Mouse (Mus musculus) stomach, embryonic 15.5 days (tissue): ENCODE measurements around the gene Nhlrc2. TPM values are rescaled to one million over a fixed set of nuclear protein-coding genes. Genes with fewer than 3 reads are reported as not detected.

Experiments used
- ATAC-seq: fragments of 200-750 bp; cut with Nextera tagmentation; 2 replicates; pipeline ENCODE4 v1.8.0; 2017; ENCODE audit warnings: low read depth, moderate number of reproducible peaks, moderate TSS enrichment; ENCODE audit not compliant: insufficient read depth, low FRiP score
- H3K27ac ChIP-seq: fragments of 300-500 bp; sonication (generic); 2 replicates; pipeline ENCODE4 v1.5.1; 2015; ENCODE audit warnings: mild to moderate bottlenecking, inconsistent platforms
- H3K27me3 ChIP-seq: fragments of 300-500 bp; sonication (generic); replicated peaks from 2 replicates; pipeline ENCODE4 v1.6.1; 2015; ENCODE audit warnings: inconsistent platforms
- H3K36me3 ChIP-seq: fragments of 300-500 bp; sonication (generic); 2 replicates; pipeline ENCODE4 v1.6.1; 2015; ENCODE audit warnings: inconsistent platforms
- H3K4me1 ChIP-seq: fragments of 300-500 bp; sonication (generic); 2 replicates; pipeline ENCODE4 v1.6.1; 2015; ENCODE audit warnings: inconsistent platforms
- H3K4me2 ChIP-seq: fragments of 300-500 bp; sonication (generic); 2 replicates; pipeline ENCODE4 v1.6.1; 2015; ENCODE audit warnings: mild to moderate bottlenecking, inconsistent platforms
- H3K4me3 ChIP-seq: fragments of 300-500 bp; sonication (generic); replicated peaks from 2 replicates; pipeline ENCODE4 v1.5.1; 2015; ENCODE audit warnings: inconsistent platforms
- H3K9ac ChIP-seq: fragments of 300-500 bp; sonication (generic); 2 replicates; pipeline ENCODE4 v1.6.1; 2015; ENCODE audit warnings: inconsistent platforms
- H3K9me3 ChIP-seq: fragments of 300-500 bp; sonication (generic); 2 replicates; pipeline ENCODE4 v1.6.1; 2016; ENCODE audit warnings: inconsistent platforms
- WGBS: fragments of 180-500 bp; shearing (Covaris S2); methylation state at CpG from one replicate; pipeline ENCODE4 v1.1.7; 2015; 5-methylcytosine and 5-hydroxymethylcytosine counted together
- polyA plus RNA-seq: library from polyadenylated mRNA; unstranded; fragments of >200 nt; fragmentation: Nextera tagmentation; extraction: Ambion mirVana; gene quantifications from 2 replicates; pipeline ENCODE4 v1.2.1, GENCODE M21; 2015

Nhlrc2 gene
- polyA plus RNA-seq, 1 experiment from 2014 or later, result 16.6 TPM

GRCm38 (mm10) chr19:56589455-56589854, 41.4 kb downstream of the Nhlrc2 start:
- Histone ChIP-seq H3K9ac (no peak overlapping the region), H3K4me1 (no peaks in the 10 kb centered on the region; the same call in 1 of the 2 replicates), H3K27ac (no peak overlapping the region), H3K27me3 (no peaks in the 10 kb centered on the region), H3K9me3 (no peaks in the 10 kb centered on the region), H3K4me3 (no peak overlapping the region), H3K4me2 (no peak overlapping the region), H3K36me3 (peaks cover 39% of the 10 kb centered on the region)
- 95% methylated on average over 5 of the region's 5 CpGs for WGBS
- ATAC-seq, result no peak

DNA sequence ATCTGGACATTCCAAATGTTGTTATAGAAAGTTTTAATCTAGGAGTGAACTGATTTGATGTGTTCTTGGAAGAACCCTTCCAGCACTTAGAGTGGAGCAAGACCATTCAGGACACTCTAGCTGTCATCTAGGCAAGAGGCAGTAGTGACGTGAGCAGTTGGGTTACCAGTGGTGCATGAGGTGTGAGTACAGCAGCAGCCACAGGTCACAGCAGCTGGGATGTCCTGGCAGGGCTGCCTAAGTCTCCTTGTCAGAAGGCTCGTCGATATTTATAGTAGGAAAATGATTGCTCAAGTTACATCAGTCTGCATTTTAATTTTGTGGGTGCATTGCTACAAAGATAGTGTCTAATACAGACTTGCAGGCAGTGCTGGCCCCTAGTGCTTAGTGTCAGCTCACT, 42.2 kb downstream of the Nhlrc2 start:
- Histone ChIP-seq H3K4me3 (no peak overlapping the region), H3K27ac (no peak overlapping the region), H3K27me3 (no peaks in the 10 kb centered on the region), H3K4me1 (no peaks in the 10 kb centered on the region; the same call in 1 of the 2 replicates), H3K36me3 (peaks cover 46% of the 10 kb centered on the region), H3K9ac (no peak overlapping the region), H3K4me2 (no peak overlapping the region), H3K9me3 (no peaks in the 10 kb centered on the region)
- 91% methylated on average over 3 of the region's 3 CpGs for WGBS
- ATAC-seq, result no peak

- Histone ChIP-seq H3K36me3 (peaks cover 59% of the 10 kb centered on the region), H3K4me1 (no peaks in the 10 kb centered on the region; the same call in 1 of the 2 replicates), H3K27ac (no peak overlapping the region; the same call in 1 of the 2 replicates), H3K9me3 (no peaks in the 10 kb centered on the region), H3K27me3 (no peaks in the 10 kb centered on the region), H3K9ac (no peak overlapping the region), H3K4me2 (no peak overlapping the region), H3K4me3 (no peak overlapping the region)
- 75% methylated on average over 9 of the region's 9 CpGs for WGBS
- no peak for ATAC-seq
Observed at GRCm38 (mm10) chr19:56592472-56592871, 44.4 kb downstream of the Nhlrc2 start.

DNA sequence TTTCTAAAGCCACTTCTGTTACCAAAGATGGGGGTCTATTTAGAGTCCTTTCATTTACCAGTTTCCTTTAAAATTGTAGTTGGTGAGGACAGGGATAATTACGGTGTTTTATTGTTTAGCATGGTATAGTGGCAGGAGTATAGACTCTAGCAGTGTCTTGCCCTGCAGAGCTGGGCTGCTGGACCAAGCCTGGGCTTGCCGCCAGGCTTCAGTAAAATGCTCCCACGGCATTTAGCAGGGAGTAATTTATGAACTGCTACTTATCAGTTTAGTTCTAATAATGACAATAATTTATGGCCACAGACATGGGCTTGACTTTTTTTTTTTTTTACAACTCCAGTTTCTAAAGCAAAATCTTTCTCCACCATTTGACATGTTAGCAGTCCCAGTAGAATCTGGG, 51.9 kb downstream of the Nhlrc2 start:
- WGBS, result 38% methylated on average over 3 of the region's 3 CpGs
- Histone ChIP-seq H3K9me3 (no peaks in the 10 kb centered on the region), H3K4me3 (no peak overlapping the region), H3K27ac (no peak overlapping the region), H3K36me3 (peaks cover 18% of the 10 kb centered on the region), H3K4me1 (peaks cover 16% of the 10 kb centered on the region; the same call in 1 of the 2 replicates), H3K4me2 (no peak overlapping the region), H3K27me3 (no peaks in the 10 kb centered on the region), H3K9ac (no peak overlapping the region)
- ATAC-seq, result no peak

DNA sequence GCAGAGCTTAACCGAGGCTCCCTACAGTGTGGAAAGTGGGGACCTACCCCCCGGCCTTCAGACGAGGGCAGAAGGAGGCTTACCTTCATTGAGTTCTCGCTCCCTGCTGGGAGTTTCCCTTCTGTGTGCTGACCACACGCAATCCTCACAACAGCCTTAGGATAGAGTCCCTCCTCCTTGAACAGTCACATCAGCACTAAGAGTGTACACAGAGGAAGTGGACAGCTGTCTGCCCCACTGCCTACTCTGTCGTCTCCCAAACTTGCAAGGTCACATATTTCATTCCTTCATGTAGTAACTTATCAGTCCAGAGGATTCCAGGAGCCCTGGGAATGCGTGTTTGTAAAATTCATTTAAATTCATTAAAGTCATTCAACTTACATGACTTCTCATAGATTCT, 52.7 kb downstream of the Nhlrc2 start:
- Histone ChIP-seq H3K36me3 (peaks cover 13% of the 10 kb centered on the region; the same call in 1 of the 2 replicates), H3K9ac (no peak overlapping the region), H3K9me3 (no peaks in the 10 kb centered on the region), H3K27ac (no peak overlapping the region), H3K27me3 (no peaks in the 10 kb centered on the region), H3K4me2 (no peak overlapping the region), H3K4me1 (peaks cover 16% of the 10 kb centered on the region; the same call in 1 of the 2 replicates), H3K4me3 (no peak overlapping the region)
- ATAC-seq, result no peak
- 75% methylated on average over 7 of the region's 7 CpGs for WGBS

- WGBS, result 56% methylated on average over 15 of the region's 15 CpGs
- Histone ChIP-seq H3K36me3 (peaks cover 9% of the 10 kb centered on the region; the same call in 1 of the 2 replicates), H3K4me3 (no peak overlapping the region), H3K4me2 (no peak overlapping the region), H3K27me3 (no peaks in the 10 kb centered on the region), H3K27ac (no peak overlapping the region), H3K9me3 (no peaks in the 10 kb centered on the region), H3K4me1 (peaks cover 16% of the 10 kb centered on the region; the same call in 1 of the 2 replicates), H3K9ac (no peak overlapping the region)
- ATAC-seq, result peak; percentile 72; the same call in 1 of the 2 replicates
Observed at GRCm38 (mm10) chr19:56601901-56602347, 53.9 kb downstream of the Nhlrc2 start.

DNA sequence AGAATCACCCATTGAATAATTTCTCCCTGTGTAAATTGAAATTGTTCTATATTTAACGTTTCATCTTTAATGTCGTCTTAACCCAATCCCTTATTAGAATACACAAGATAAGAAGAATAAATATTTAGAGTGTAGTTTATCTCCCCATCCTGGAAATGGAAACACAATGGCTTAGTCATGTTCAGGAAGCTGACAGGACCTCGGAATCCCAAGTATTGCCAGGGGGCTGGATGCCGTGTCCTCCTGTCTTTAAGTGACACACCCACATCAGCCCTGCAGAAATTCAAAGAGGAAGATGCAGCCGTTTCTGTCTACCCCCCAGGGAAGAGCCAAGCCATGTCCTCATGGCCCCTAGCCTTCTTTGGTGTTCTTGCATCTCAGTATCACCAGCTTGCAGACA, 60.9 kb downstream of the Nhlrc2 start:
- Histone ChIP-seq H3K4me1 (0 out of 2 replicates have a peak, but pooled peaks cover 4% of the 10 kb centered on the region), H3K9ac (no peak overlapping the region), H3K9me3 (no peaks in the 10 kb centered on the region), H3K27me3 (no peaks in the 10 kb centered on the region), H3K27ac (no peak overlapping the region), H3K36me3 (no peaks in the 10 kb centered on the region), H3K4me2 (no peak overlapping the region), H3K4me3 (no peak overlapping the region)
- no peak for ATAC-seq
- 24% methylated on average over 5 of the region's 5 CpGs for WGBS

GRCm38 (mm10) chr19:56614131-56614530, 66.1 kb downstream of the Nhlrc2 start:
- 65% methylated on average over 5 of the region's 5 CpGs for WGBS
- no peaks in the 10 kb centered on the region for H3K27me3 ChIP-seq
- H3K4me3 ChIP-seq, result no peak overlapping the region
- H3K4me1 ChIP-seq, result peaks cover 6% of the 10 kb centered on the region; the same call in 1 of the 2 replicates
- no peak overlapping the region for H3K9ac ChIP-seq
- H3K27ac ChIP-seq, result no peak overlapping the region
- ATAC-seq, result no peak
- no peak overlapping the region for H3K4me2 ChIP-seq
- no peaks in the 10 kb centered on the region for H3K36me3 ChIP-seq
- H3K9me3 ChIP-seq, result no peaks in the 10 kb centered on the region

- no peak overlapping the region for H3K4me2 ChIP-seq
- no peaks in the 10 kb centered on the region for H3K27me3 ChIP-seq
- H3K9ac ChIP-seq, result no peak overlapping the region
- peaks cover 4% of the 10 kb centered on the region; the same call in 1 of the 2 replicates for H3K4me1 ChIP-seq
- WGBS, result 47% methylated on average over 9 of the region's 9 CpGs
- no peak overlapping the region for H3K4me3 ChIP-seq
- H3K27ac ChIP-seq, result no peak overlapping the region; the same call in 1 of the 2 replicates
- no peaks in the 10 kb centered on the region for H3K9me3 ChIP-seq
- no peaks in the 10 kb centered on the region for H3K36me3 ChIP-seq
- no peak for ATAC-seq
Observed at GRCm38 (mm10) chr19:56618845-56619244, 70.8 kb downstream of the Nhlrc2 start.

DNA sequence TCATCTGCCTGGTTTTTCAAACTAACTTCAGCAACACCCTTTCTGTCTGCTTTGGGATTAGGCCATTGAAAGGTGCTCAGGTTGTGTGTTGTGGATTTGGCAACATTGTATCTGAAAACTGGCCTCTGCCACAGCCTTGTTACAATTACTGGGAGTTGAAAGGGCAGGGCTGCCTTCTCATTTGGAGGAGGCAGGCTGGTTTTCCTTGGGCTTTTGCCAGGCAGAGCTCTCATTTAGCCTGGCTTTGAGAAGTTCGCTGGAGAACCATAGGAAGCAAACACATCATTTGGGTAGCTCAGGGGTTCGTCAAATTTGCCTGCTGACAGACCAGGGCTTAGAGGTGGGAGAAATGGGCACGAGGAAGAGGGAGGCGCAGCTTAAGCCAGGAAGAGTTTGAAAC, 71.5 kb downstream of the Nhlrc2 start:
- 68% methylated on average over 4 of the region's 4 CpGs for WGBS
- no peak for ATAC-seq

DNA sequence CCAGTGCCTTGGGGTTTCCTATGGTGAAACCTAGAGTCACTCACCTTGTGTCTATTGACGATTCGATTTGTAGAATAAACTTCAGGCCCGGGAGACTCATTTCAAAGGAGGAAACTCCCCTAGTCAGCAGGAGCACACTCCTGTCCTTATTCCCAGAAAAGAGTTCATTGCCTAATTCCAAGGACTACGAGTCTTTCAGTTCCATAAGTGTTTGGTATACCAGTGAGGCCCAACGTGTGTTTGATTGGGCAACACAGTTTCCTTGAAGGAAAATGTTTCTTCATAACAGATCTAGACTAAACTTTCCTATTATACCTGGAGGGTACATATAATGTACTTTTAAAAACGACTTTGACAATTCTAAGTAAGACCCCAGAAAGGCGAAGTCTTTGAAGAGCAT, 73.8 kb downstream of the Nhlrc2 start:
- H3K36me3 ChIP-seq, result no peaks in the 10 kb centered on the region
- no peak overlapping the region for H3K4me3 ChIP-seq
- 83% methylated on average over 7 of the region's 7 CpGs for WGBS
- ATAC-seq, result no peak
- H3K4me1 ChIP-seq, result peaks cover 4% of the 10 kb centered on the region; the same call in 1 of the 2 replicates
- H3K9ac ChIP-seq, result no peak overlapping the region
- no peak overlapping the region for H3K27ac ChIP-seq
- H3K4me2 ChIP-seq, result no peak overlapping the region
- H3K9me3 ChIP-seq, result no peaks in the 10 kb centered on the region
- H3K27me3 ChIP-seq, result no peaks in the 10 kb centered on the region

More for the DNA sequence above, 71.5 kb downstream of the Nhlrc2 start:
- no peaks in the 10 kb centered on the region for H3K36me3 ChIP-seq
- no peaks in the 10 kb centered on the region for H3K27me3 ChIP-seq
- no peak overlapping the region for H3K27ac ChIP-seq
- peaks cover 4% of the 10 kb centered on the region; the same call in 1 of the 2 replicates for H3K4me1 ChIP-seq
- no peak overlapping the region for H3K4me2 ChIP-seq
- no peak overlapping the region for H3K4me3 ChIP-seq
- no peaks in the 10 kb centered on the region for H3K9me3 ChIP-seq
- H3K9ac ChIP-seq, result no peak overlapping the region

- Histone ChIP-seq H3K4me1 (peaks cover 9% of the 10 kb centered on the region; the same call in 1 of the 2 replicates), H3K9ac (no peak overlapping the region), H3K27ac (no peak overlapping the region), H3K36me3 (no peaks in the 10 kb centered on the region), H3K4me3 (no peak overlapping the region), H3K27me3 (no peaks in the 10 kb centered on the region), H3K4me2 (no peak overlapping the region), H3K9me3 (no peaks in the 10 kb centered on the region)
- no peak for ATAC-seq
- 72% methylated on average over 10 of the region's 10 CpGs for WGBS
Observed at GRCm38 (mm10) chr19:56627881-56628472, 79.9 kb downstream of the Nhlrc2 start.
